Mouse (Mus musculus) embryo, embryonic 10 days (tissue): ENCODE measurements around the gene Pdcd10.

Experiments
- DNase-seq: peaks from one replicate; pipeline ENCODE4 v3.0.0-alpha.2; 2015; ENCODE audit warnings: low spot score

The Pdcd10 gene

DNA sequence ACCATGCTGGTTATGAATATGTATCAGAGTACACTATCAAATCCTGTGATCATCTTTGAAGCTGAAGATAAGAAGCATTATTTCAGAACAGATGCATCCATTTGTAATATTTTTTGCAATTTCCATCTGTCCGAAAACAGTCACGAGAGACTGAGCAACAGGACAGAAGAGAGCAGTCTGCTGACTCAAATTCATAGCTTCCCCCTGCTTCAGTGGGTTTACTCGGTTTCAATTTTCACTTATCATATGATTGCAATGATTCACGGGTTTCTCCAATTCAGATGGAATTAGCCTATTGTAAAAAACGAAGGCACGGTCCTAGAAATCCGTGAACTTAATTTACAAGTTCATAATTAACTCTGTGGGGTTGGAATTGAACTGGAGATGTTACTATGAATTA is 88.5 kb downstream of the Pdcd10 start:
- no peak for DNase-seq
